Mouse (Mus musculus): Measurements from ENCODE around the gene Tead1. TPM values are rescaled to one million over a fixed set of nuclear protein-coding genes. Genes with fewer than 3 reads are reported as not detected.

Tead1 gene
- polyA plus RNA-seq, 1 experiment from 2014 or later: 32.6 TPM

- no peak overlapping the region for H3K4me3 ChIP-seq (replicated peaks)
- H3K4me1 ChIP-seq: peaks cover 11% of the 10 kb centered on the region
- no peak overlapping the region for H3K27ac ChIP-seq (replicated peaks)
- no peaks in the 10 kb centered on the region for H3K27me3 ChIP-seq
- ATAC-seq (ENCODE audit: insufficient number of reproducible peaks, low FRiP score, low TSS enrichment, low read depth): no peak
- H3K36me3 ChIP-seq: peaks cover 12% of the 10 kb centered on the region; the same call in 1 of the 2 replicates
- no peak overlapping the region for H3K4me2 ChIP-seq (replicated peaks)
- no peaks in the 10 kb centered on the region for H3K9me3 ChIP-seq (replicated peaks)
- H3K9ac ChIP-seq: no peak overlapping the region
- WGBS: 46% methylated on average over 8 of the region's 8 CpGs
Observed at GRCm38 (mm10) chr7:112840890-112841289, 161.8 kb downstream of the Tead1 start.

GRCm38 (mm10) chr7:112841484-112841883 is 162.4 kb downstream of the Tead1 start:
- Histone ChIP-seq H3K4me2 (replicated peaks) (peak overlapping the region; percentile 19), H3K4me1 (peaks cover 11% of the 10 kb centered on the region), H3K27me3 (no peaks in the 10 kb centered on the region), H3K9me3 (replicated peaks) (no peaks in the 10 kb centered on the region), H3K27ac (replicated peaks) (no peak overlapping the region), H3K36me3 (peaks cover 12% of the 10 kb centered on the region; the same call in 1 of the 2 replicates), H3K9ac (no peak overlapping the region), H3K4me3 (replicated peaks) (peak overlapping the region; percentile 14)
- ATAC-seq (ENCODE audit: insufficient number of reproducible peaks, low FRiP score, low TSS enrichment, low read depth): no peak
- 25% methylated on average over 8 of the region's 8 CpGs for WGBS

- H3K9me3 ChIP-seq (replicated peaks): no peaks in the 10 kb centered on the region
- no peaks in the 10 kb centered on the region for H3K27me3 ChIP-seq
- peak overlapping the region; percentile 14 for H3K4me3 ChIP-seq (replicated peaks)
- peak; percentile 29; the same call in 1 of the 2 replicates for ATAC-seq (ENCODE audit: insufficient number of reproducible peaks, low FRiP score, low TSS enrichment, low read depth)
- H3K9ac ChIP-seq: no peak overlapping the region
- H3K27ac ChIP-seq (replicated peaks): 0 out of 2 replicates have a peak overlapping the region, but pooled peaks have one; percentile 22
- peak overlapping the region; percentile 19 for H3K4me2 ChIP-seq (replicated peaks)
- H3K4me1 ChIP-seq: peaks cover 11% of the 10 kb centered on the region
- WGBS: 32% methylated on average over 9 of the region's 9 CpGs
- H3K36me3 ChIP-seq: peaks cover 12% of the 10 kb centered on the region; the same call in 1 of the 2 replicates
Observed at GRCm38 (mm10) chr7:112841886-112842285, 162.8 kb downstream of the Tead1 start.

- Histone ChIP-seq H3K4me3 (replicated peaks) (no peak overlapping the region), H3K36me3 (no peaks in the 10 kb centered on the region), H3K27ac (replicated peaks) (no peak overlapping the region), H3K4me1 (peaks cover 36% of the 10 kb centered on the region), H3K4me2 (replicated peaks) (no peak overlapping the region), H3K27me3 (no peaks in the 10 kb centered on the region), H3K9me3 (replicated peaks) (no peaks in the 10 kb centered on the region), H3K9ac (no peak overlapping the region)
- WGBS: 45% methylated on average over 8 of the region's 8 CpGs
- ATAC-seq (ENCODE audit: insufficient number of reproducible peaks, low FRiP score, low TSS enrichment, low read depth): no peak
Observed at GRCm38 (mm10) chr7:112851281-112851744, 172.2 kb downstream of the Tead1 start.

- no peak overlapping the region for H3K9ac ChIP-seq
- WGBS: 54% methylated on average over 7 of the region's 7 CpGs
- peaks cover 42% of the 10 kb centered on the region for H3K4me1 ChIP-seq
- H3K27me3 ChIP-seq: no peaks in the 10 kb centered on the region
- H3K4me2 ChIP-seq (replicated peaks): no peak overlapping the region
- no peak overlapping the region for H3K4me3 ChIP-seq (replicated peaks)
- no peaks in the 10 kb centered on the region for H3K9me3 ChIP-seq (replicated peaks)
- H3K36me3 ChIP-seq: no peaks in the 10 kb centered on the region
- no peak for ATAC-seq (ENCODE audit: insufficient number of reproducible peaks, low FRiP score, low TSS enrichment, low read depth)
- no peak overlapping the region for H3K27ac ChIP-seq (replicated peaks)
Observed at GRCm38 (mm10) chr7:112852149-112852839, 173.2 kb downstream of the Tead1 start.

- no peak overlapping the region for H3K4me2 ChIP-seq (replicated peaks)
- H3K27me3 ChIP-seq: no peaks in the 10 kb centered on the region
- no peak for ATAC-seq (ENCODE audit: insufficient number of reproducible peaks, low FRiP score, low TSS enrichment, low read depth)
- no peak overlapping the region for H3K9ac ChIP-seq
- H3K4me3 ChIP-seq (replicated peaks): no peak overlapping the region
- peaks cover 42% of the 10 kb centered on the region for H3K4me1 ChIP-seq
- H3K36me3 ChIP-seq: peaks cover 10% of the 10 kb centered on the region
- H3K27ac ChIP-seq (replicated peaks): no peak overlapping the region
- no peaks in the 10 kb centered on the region for H3K9me3 ChIP-seq (replicated peaks)
- 77% methylated on average over 4 of the region's 4 CpGs for WGBS
Observed at GRCm38 (mm10) chr7:112853857-112854256, 174.7 kb downstream of the Tead1 start.

- no peak for ATAC-seq (ENCODE audit: insufficient number of reproducible peaks, low FRiP score, low TSS enrichment, low read depth)
- Histone ChIP-seq H3K27me3 (no peaks in the 10 kb centered on the region), H3K9me3 (replicated peaks) (no peaks in the 10 kb centered on the region), H3K9ac (no peak overlapping the region), H3K4me1 (peaks cover 42% of the 10 kb centered on the region), H3K4me3 (replicated peaks) (no peak overlapping the region), H3K4me2 (replicated peaks) (no peak overlapping the region), H3K27ac (replicated peaks) (no peak overlapping the region), H3K36me3 (peaks cover 10% of the 10 kb centered on the region)
- 45% methylated on average over 5 of the region's 5 CpGs for WGBS
Observed at GRCm38 (mm10) chr7:112854516-112854915, 175.4 kb downstream of the Tead1 start.

GRCm38 (mm10) chr7:112855419-112855818 is 176.3 kb downstream of the Tead1 start:
- Histone ChIP-seq H3K4me2 (replicated peaks) (no peak overlapping the region), H3K4me3 (replicated peaks) (no peak overlapping the region), H3K9ac (no peak overlapping the region), H3K27me3 (no peaks in the 10 kb centered on the region), H3K36me3 (peaks cover 10% of the 10 kb centered on the region), H3K27ac (replicated peaks) (peak overlapping the region; percentile 48; the same call in 1 of the 2 replicates), H3K4me1 (peaks cover 42% of the 10 kb centered on the region), H3K9me3 (replicated peaks) (no peaks in the 10 kb centered on the region)
- WGBS: 58% methylated on average over 6 of the region's 6 CpGs
- no peak for ATAC-seq (ENCODE audit: insufficient number of reproducible peaks, low FRiP score, low TSS enrichment, low read depth)

- Histone ChIP-seq H3K9me3 (replicated peaks) (no peaks in the 10 kb centered on the region), H3K36me3 (peaks cover 12% of the 10 kb centered on the region), H3K9ac (no peak overlapping the region), H3K4me2 (replicated peaks) (no peak overlapping the region), H3K4me3 (replicated peaks) (no peak overlapping the region), H3K4me1 (peaks cover 38% of the 10 kb centered on the region), H3K27me3 (no peaks in the 10 kb centered on the region), H3K27ac (replicated peaks) (peak overlapping the region; percentile 25; the same call in 1 of the 2 replicates)
- ATAC-seq (ENCODE audit: insufficient number of reproducible peaks, low FRiP score, low TSS enrichment, low read depth): no peak
- WGBS: 25% methylated on average over 7 of the region's 7 CpGs
Observed at GRCm38 (mm10) chr7:112856121-112856571, 177.0 kb downstream of the Tead1 start.

- 49% methylated on average over 10 of the region's 10 CpGs for WGBS
Observed at GRCm38 (mm10) chr7:112856583-112856982, 177.5 kb downstream of the Tead1 start.

GRCm38 (mm10) chr7:112859887-112860286 is 180.8 kb downstream of the Tead1 start:
- H3K36me3 ChIP-seq: peaks cover 41% of the 10 kb centered on the region
- H3K4me3 ChIP-seq (replicated peaks): no peak overlapping the region
- WGBS: 86% methylated on average over 6 of the region's 6 CpGs
- H3K9ac ChIP-seq: no peak overlapping the region
- H3K4me2 ChIP-seq (replicated peaks): no peak overlapping the region
- no peaks in the 10 kb centered on the region for H3K27me3 ChIP-seq
- H3K27ac ChIP-seq (replicated peaks): no peak overlapping the region
- peaks cover 18% of the 10 kb centered on the region for H3K4me1 ChIP-seq
- no peak for ATAC-seq (ENCODE audit: insufficient number of reproducible peaks, low FRiP score, low TSS enrichment, low read depth)
- H3K9me3 ChIP-seq (replicated peaks): no peaks in the 10 kb centered on the region

More at GRCm38 (mm10) chr7:112856583-112856982, 177.5 kb downstream of the Tead1 start:
- Histone ChIP-seq H3K27ac (replicated peaks) (peak overlapping the region; percentile 25; the same call in 1 of the 2 replicates), H3K27me3 (no peaks in the 10 kb centered on the region), H3K36me3 (peaks cover 16% of the 10 kb centered on the region), H3K4me1 (peaks cover 34% of the 10 kb centered on the region), H3K9me3 (replicated peaks) (no peaks in the 10 kb centered on the region), H3K9ac (no peak overlapping the region), H3K4me2 (replicated peaks) (no peak overlapping the region), H3K4me3 (replicated peaks) (no peak overlapping the region)
- ATAC-seq (ENCODE audit: insufficient number of reproducible peaks, low FRiP score, low TSS enrichment, low read depth): peak; percentile 61; the same call in 1 of the 2 replicates
